Mouse (Mus musculus): ENCODE measurements around the gene Fmo6. TPM values are rescaled to one million over a fixed set of nuclear protein-coding genes. Genes with fewer than 3 reads are reported as not detected.

The Fmo6 gene
- polyA plus RNA-seq, 1 experiment from 2014 or later, result not detected

- H3K27me3 ChIP-seq (ENCODE audit: insufficient read depth, low read length), result no peaks in the 10 kb centered on the region
- H3K4me3 ChIP-seq (replicated peaks; ENCODE audit: low read depth, low read length), result no peak overlapping the region
- H3K36me3 ChIP-seq (ENCODE audit: insufficient read depth, low read length), result no peaks in the 10 kb centered on the region
- H3K27ac ChIP-seq, result no peak overlapping the region
- 71% methylated on average over 1 of the region's 1 CpGs for WGBS
- no peaks in the 10 kb centered on the region for H3K4me1 ChIP-seq (replicated peaks; ENCODE audit: insufficient read depth, low read length)
- ATAC-seq (replicated peaks; ENCODE audit: low FRiP score, low read depth) (no peak), DNase-seq (ENCODE audit: low spot score) (no peak)
- H3K4me2 ChIP-seq (ENCODE audit: low read length), result no peak overlapping the region
- H3K9me3 ChIP-seq (replicated peaks; ENCODE audit: low read length), result no peaks in the 10 kb centered on the region
- no peak overlapping the region for H3K9ac ChIP-seq (ENCODE audit: low read depth, low read length)
- no peak for TF ChIP-seq CTCF (IDR thresholded peaks at IDR 0.05; ENCODE audit: low read depth)
Observed at GRCm38 (mm10) chr1:162925121-162925520, 12.2 kb downstream of the Fmo6 start.

- H3K4me1 ChIP-seq (replicated peaks; ENCODE audit: insufficient read depth, low read length), result no peaks in the 10 kb centered on the region
- TF ChIP-seq CTCF (IDR thresholded peaks at IDR 0.05; ENCODE audit: low read depth), result no peak
- ATAC-seq (replicated peaks; ENCODE audit: low FRiP score, low read depth) (no peak), DNase-seq (ENCODE audit: low spot score) (no peak)
- H3K27me3 ChIP-seq (ENCODE audit: insufficient read depth, low read length), result no peaks in the 10 kb centered on the region
- H3K9me3 ChIP-seq (replicated peaks; ENCODE audit: low read length), result no peaks in the 10 kb centered on the region
- no peaks in the 10 kb centered on the region for H3K36me3 ChIP-seq (ENCODE audit: insufficient read depth, low read length)
- no peak overlapping the region for H3K4me3 ChIP-seq (replicated peaks; ENCODE audit: low read depth, low read length)
- H3K27ac ChIP-seq, result no peak overlapping the region
- 62% methylated on average over 8 of the region's 8 CpGs for WGBS
- no peak overlapping the region for H3K4me2 ChIP-seq (ENCODE audit: low read length)
- no peak overlapping the region for H3K9ac ChIP-seq (ENCODE audit: low read depth, low read length)
Observed at GRCm38 (mm10) chr1:162916661-162917060, 20.7 kb downstream of the Fmo6 start.

GRCm38 (mm10) chr1:162914932-162915556 is 22.3 kb downstream of the Fmo6 start:
- Histone ChIP-seq H3K27me3 (ENCODE audit: insufficient read depth, low read length) (no peaks in the 10 kb centered on the region), H3K27ac (no peak overlapping the region), H3K4me3 (replicated peaks; ENCODE audit: low read depth, low read length) (no peak overlapping the region), H3K36me3 (ENCODE audit: insufficient read depth, low read length) (no peaks in the 10 kb centered on the region), H3K9ac (ENCODE audit: low read depth, low read length) (no peak overlapping the region), H3K4me1 (replicated peaks; ENCODE audit: insufficient read depth, low read length) (no peaks in the 10 kb centered on the region), H3K9me3 (replicated peaks; ENCODE audit: low read length) (no peaks in the 10 kb centered on the region), H3K4me2 (ENCODE audit: low read length) (no peak overlapping the region)
- no peak for TF ChIP-seq CTCF (IDR thresholded peaks at IDR 0.05; ENCODE audit: low read depth)
- ATAC-seq (replicated peaks; ENCODE audit: low FRiP score, low read depth) (no peak), DNase-seq (ENCODE audit: low spot score) (no peak)
- WGBS, result 82% methylated on average over 4 of the region's 4 CpGs

GRCm38 (mm10) chr1:162912085-162912484 is 25.2 kb downstream of the Fmo6 start:
- TF ChIP-seq CTCF (IDR thresholded peaks at IDR 0.05; ENCODE audit: low read depth), result no peak
- no peaks in the 10 kb centered on the region for H3K36me3 ChIP-seq (ENCODE audit: insufficient read depth, low read length)
- H3K27me3 ChIP-seq (ENCODE audit: insufficient read depth, low read length), result no peaks in the 10 kb centered on the region
- DNase-seq (ENCODE audit: low spot score), result no peak
- H3K9me3 ChIP-seq (replicated peaks; ENCODE audit: low read length), result no peaks in the 10 kb centered on the region
- H3K4me3 ChIP-seq (replicated peaks; ENCODE audit: low read depth, low read length), result no peak overlapping the region
- H3K4me2 ChIP-seq (ENCODE audit: low read length), result no peak overlapping the region
- H3K4me1 ChIP-seq (replicated peaks; ENCODE audit: insufficient read depth, low read length), result no peaks in the 10 kb centered on the region
- no peak overlapping the region for H3K9ac ChIP-seq (ENCODE audit: low read depth, low read length)
- ATAC-seq (replicated peaks; ENCODE audit: low FRiP score, low read depth), result no peak
- H3K27ac ChIP-seq, result no peak overlapping the region

- no peak for ATAC-seq (replicated peaks; ENCODE audit: low FRiP score, low read depth)
- no peaks in the 10 kb centered on the region for H3K9me3 ChIP-seq (replicated peaks; ENCODE audit: low read length)
- 53% methylated on average over 4 of the region's 4 CpGs for WGBS
- H3K9ac ChIP-seq (ENCODE audit: low read depth, low read length), result no peak overlapping the region
- no peaks in the 10 kb centered on the region for H3K4me1 ChIP-seq (replicated peaks; ENCODE audit: insufficient read depth, low read length)
- no peak overlapping the region for H3K27ac ChIP-seq
- no peaks in the 10 kb centered on the region for H3K36me3 ChIP-seq (ENCODE audit: insufficient read depth, low read length)
- DNase-seq (ENCODE audit: low spot score), result no peak
- no peak for TF ChIP-seq CTCF (IDR thresholded peaks at IDR 0.05; ENCODE audit: low read depth)
- H3K4me3 ChIP-seq (replicated peaks; ENCODE audit: low read depth, low read length), result no peak overlapping the region
- no peak overlapping the region for H3K4me2 ChIP-seq (ENCODE audit: low read length)
- H3K27me3 ChIP-seq (ENCODE audit: insufficient read depth, low read length), result no peaks in the 10 kb centered on the region
Observed at GRCm38 (mm10) chr1:162901879-162902278, 35.4 kb downstream of the Fmo6 start.

- 63% methylated on average over 14 of the region's 14 CpGs for WGBS
- H3K4me1 ChIP-seq (replicated peaks; ENCODE audit: insufficient read depth, low read length), result no peaks in the 10 kb centered on the region
- H3K4me2 ChIP-seq (ENCODE audit: low read length), result no peak within 1 kb of the TSS
- ATAC-seq (replicated peaks; ENCODE audit: low FRiP score, low read depth), result peak; percentile 66
- H3K9ac ChIP-seq (ENCODE audit: low read depth, low read length), result no peak within 1 kb of the TSS
- no peak for TF ChIP-seq CTCF (IDR thresholded peaks at IDR 0.05; ENCODE audit: low read depth)
- H3K9me3 ChIP-seq (replicated peaks; ENCODE audit: low read length), result no peaks in the 10 kb centered on the region
- no peaks in the 10 kb centered on the region for H3K36me3 ChIP-seq (ENCODE audit: insufficient read depth, low read length)
- no peak for DNase-seq (ENCODE audit: low spot score)
- no peaks in the 10 kb centered on the region for H3K27me3 ChIP-seq (ENCODE audit: insufficient read depth, low read length)
- no peak within 1 kb of the TSS for H3K27ac ChIP-seq
- no peak within 1 kb of the TSS for H3K4me3 ChIP-seq (replicated peaks; ENCODE audit: low read depth, low read length)
Observed at GRCm38 (mm10) chr1:162897838-162898811, 39.2 kb downstream of the Fmo6 start, which contains the start of gene Fmo2. Gene Fmo2 (minus strand): TSS chr1:162898726.
